Mouse (Mus musculus): Measurements from ENCODE around the gene Ube2j1.
A peak's percentile ranks its signal among the peaks of the same experiment; 100 is the strongest.
"Not testable (repeated sequence)": the region's sequence is repeated elsewhere in the genome, so short reads cannot be mapped to it uniquely, and the experiment has no call there.

Ube2j1 gene

GRCm38 (mm10) chr4:33031195-33031960, at the start of gene Ube2j1:
Ube2j1 (plus strand) TSS chr4:33031416.
- peak; percentile 64 for DNase-seq (ENCODE audit: low read depth, low spot score)

GRCm38 (mm10) chr4:32981617-32982016, 49.6 kb upstream of the Ube2j1 start:
- DNase-seq (ENCODE audit: low read depth, low spot score): no peak

GRCm38 (mm10) chr4:32982041-32982715, 49.0 kb upstream of the Ube2j1 start:
- no peak for DNase-seq (ENCODE audit: low read depth, low spot score)

- DNase-seq (ENCODE audit: low read depth, low spot score): no peak
These were observed 48.5 kb upstream of the Ube2j1 start, which contains the start of gene Rragd for GRCm38 (mm10) chr4:32982716-32983175. Rragd (plus strand) TSS chr4:32983037.

- peak; percentile 56 for DNase-seq (ENCODE audit: low read depth, low spot score)
These were observed 47.8 kb upstream of the Ube2j1 start for GRCm38 (mm10) chr4:32983176-32984155.

DNA sequence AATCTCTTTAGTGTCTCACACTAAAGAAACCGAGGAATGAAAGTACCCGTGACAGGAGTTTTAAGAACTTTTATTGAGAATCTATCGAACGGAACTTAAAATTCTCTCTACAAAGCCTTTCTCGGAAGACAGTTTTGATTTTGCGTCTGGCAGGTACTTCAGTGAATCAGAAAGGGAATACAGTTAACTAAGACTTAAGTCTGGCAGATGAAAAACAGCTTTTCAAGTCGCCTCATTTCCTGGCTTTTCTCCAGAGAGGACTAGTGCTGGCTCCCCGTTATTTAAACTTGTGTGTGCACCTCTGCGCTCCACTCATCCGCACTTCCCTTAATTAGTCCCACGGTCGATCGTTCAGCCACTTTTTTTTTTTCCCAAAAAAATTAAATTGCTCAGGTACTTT, 47.0 kb upstream of the Ube2j1 start:
- DNase-seq (ENCODE audit: low read depth, low spot score): no peak

- no peak for DNase-seq (ENCODE audit: low read depth, low spot score)
These were observed 46.2 kb upstream of the Ube2j1 start for GRCm38 (mm10) chr4:32984801-32985675.

DNA sequence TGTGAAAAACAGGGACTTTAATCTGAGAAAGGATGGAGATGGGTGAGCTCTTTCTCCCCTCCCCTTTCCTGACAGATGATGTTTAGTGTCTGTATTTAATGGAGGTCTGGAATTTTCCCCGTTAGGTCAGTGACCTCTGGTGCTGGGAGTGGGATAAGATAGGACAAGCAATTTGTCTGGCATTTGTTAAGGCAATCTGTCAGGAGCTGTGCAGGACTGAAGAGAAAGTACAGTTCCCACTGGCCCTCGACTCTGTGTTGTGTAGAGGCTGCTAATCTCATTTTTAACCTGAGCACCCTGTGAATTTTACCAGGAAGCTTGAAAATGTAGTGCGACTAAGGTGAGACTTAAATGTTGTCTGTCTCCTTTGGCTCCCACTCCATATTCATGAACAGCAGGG, 45.5 kb upstream of the Ube2j1 start:
- no peak for DNase-seq (ENCODE audit: low read depth, low spot score)

DNA sequence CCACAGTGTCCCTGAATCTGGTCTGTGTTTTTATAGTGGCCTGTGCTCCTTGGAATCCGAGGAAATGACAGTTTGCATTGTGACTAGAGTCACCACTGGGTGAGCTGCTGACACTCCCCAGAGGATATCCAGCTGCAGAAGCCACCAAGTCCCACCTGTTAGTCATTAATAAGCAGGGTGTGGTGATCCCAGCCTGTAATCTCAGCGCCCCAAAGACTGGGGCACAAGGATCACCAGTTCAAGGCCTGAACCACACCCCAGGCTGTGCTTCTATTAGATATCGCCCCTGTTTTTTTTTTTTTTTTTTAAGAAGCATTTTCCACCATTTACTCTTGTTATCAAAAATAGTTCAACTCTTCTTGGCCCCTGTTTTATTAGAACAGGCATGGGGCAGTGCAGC, 44.2 kb upstream of the Ube2j1 start:
- no peak for DNase-seq (ENCODE audit: low read depth, low spot score)

- DNase-seq (ENCODE audit: low read depth, low spot score): no peak
These were observed 41.9 kb upstream of the Ube2j1 start for GRCm38 (mm10) chr4:32989346-32989745.

DNA sequence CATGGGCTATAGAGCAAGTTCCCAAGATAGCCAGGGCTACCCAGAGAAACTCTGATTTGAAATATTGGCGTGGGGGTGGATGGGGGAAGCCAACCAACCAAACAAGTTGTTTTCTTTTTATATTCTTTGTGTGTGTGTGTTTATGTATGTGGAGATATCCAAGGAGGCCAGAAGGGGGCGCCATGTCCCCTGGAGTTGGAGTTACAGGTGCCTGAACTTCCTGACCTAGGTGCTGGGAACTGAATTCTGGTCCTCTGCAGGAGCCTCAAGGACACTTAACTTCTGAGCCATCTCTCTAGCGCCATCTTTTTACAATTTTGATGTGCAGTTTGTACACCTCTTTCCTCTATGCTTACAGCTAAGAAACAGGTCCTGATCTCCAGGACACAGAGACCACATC, 37.0 kb upstream of the Ube2j1 start:
- DNase-seq (ENCODE audit: low read depth, low spot score): no peak

DNA sequence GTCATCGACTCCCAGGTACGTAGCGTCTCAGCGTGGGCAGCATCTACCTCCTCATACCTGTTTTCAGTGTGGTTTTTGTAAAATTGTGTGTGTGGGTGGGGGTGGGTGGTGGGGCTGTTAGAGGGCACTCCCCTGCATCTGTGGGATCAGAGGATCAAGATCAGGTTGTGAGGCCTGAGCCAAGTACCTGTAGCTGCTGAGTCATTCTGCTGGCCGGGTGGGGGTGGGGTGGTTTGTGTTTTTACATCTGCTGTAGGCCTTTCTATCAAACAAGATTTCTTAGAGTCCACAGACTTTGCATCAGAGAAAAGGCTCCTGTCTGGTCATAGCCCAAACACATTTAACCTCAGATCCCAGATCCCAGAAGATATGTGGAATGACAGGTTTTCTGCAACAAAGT, 35.1 kb upstream of the Ube2j1 start:
- no peak for DNase-seq (ENCODE audit: low read depth, low spot score)

- DNase-seq (ENCODE audit: low read depth, low spot score): no peak
These were observed 33.6 kb upstream of the Ube2j1 start for GRCm38 (mm10) chr4:32997571-32997970.

DNA sequence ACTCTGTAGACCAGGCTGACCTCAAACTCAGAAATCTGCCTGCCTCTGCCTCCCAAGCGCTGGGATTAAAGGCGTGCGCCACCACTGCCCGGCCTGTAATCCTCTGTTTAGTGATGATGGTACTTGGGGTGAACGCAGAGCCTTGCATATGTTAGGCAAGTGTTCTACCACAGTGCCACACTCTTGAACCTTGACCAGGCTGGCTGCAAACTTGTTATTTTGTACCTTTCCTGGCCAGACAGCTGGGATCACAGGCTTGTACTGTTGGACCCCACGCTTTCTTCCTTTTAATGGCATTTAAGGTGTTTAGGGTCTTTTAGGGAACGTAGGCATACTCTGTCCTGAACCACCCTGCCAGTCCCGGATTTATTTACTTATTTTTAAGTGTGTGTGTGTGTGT, 32.2 kb upstream of the Ube2j1 start:
- DNase-seq (ENCODE audit: low read depth, low spot score): no peak

GRCm38 (mm10) chr4:33002081-33002480, 29.1 kb upstream of the Ube2j1 start:
- no peak for DNase-seq (ENCODE audit: low read depth, low spot score)

DNA sequence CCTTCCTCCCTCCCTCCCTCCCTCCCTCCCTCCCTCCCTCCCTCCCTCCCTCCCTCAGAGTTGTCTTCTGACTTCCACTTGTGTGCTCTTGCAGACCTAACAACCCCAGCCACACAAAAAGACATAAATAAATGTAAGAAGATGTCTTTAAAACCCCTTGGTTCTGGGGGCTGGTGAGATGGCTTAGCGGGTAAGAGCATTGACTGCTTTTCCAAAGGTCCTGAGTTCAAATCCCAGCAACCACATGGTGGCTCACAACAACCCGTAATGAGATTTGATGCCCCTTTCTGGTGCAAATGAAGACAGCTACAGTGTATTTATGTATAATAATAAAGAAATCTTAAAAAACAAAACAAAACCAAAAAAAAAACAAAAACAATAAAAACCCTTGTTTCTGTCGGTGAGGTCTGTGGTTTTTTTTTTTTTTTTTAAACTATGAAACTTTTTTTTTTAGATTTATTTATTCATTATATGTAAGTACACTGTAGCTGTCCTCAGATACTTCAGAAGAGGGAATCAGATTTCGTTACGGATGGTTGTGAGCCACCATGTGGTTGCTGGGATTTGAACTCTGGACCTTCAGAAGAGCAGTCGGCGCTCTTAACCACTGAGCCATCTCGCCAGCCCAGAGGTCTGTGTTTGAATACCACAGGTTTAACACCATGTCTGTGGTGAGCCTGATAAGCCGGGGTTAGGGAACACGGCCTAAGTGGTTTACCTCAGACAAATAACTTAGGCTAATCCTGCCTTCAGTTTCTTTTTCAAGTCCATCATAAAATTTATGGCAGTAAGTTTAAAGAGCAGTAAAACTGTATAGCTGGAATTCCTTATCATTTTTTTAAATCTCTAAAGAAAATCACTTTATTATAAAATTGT, 25.4 kb upstream of the Ube2j1 start:
- DNase-seq (ENCODE audit: low read depth, low spot score): not testable (repeated sequence)

DNA sequence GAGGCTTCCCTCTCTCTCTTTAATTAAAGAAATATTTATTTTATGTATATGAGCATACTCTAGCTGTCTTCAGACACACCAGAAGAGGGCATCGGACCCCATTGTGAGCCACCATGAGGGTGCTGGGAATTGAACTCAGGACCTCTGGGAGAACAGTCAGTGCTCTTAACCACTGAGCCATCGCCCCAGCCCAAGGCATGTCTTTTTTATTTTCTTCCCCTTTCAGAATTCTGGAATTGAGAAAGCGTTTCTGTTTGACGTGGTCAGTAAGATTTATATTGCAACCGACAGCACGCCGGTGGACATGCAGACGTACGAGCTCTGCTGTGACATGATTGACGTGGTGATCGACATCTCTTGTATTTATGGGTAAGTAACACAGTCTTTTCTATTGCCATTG, 24.4 kb upstream of the Ube2j1 start:
- no peak for DNase-seq (ENCODE audit: low read depth, low spot score)

DNA sequence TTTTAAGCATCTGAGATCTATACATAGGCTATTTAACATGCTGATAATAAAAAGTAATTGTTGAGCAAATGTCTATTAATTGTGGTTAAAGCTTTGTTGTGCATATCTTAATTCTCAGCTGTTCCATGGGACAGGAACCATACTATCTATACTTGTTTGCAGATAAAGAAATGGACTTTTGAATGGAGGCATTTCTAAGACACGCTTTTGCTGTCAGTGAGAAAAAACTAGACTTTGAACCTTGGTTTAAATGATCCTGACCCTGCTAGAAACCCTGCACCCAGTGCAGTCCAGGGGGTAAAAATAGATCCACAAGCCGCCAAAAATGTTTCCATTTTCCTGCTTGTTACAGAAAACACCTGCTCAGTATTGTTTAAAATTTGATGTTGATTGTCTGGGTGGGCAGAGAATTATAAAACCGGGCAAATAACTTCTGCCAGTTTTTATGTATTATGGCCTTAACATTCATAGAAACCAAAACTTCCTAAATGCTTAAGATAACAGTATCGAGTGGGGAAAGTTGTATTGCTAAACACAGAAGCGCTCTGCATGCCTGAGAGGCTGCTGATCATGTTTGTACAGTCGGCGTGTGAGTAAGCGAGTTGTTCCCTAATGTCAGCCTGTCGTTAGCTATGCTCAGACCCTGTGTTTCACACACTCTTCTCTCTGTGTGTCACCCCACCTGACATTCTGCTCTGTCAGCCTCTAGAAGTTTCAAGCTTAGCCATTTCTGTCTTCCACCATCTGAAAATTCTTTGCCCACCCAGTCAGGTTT, 23.6 kb upstream of the Ube2j1 start:
- DNase-seq (ENCODE audit: low read depth, low spot score): no peak

DNA sequence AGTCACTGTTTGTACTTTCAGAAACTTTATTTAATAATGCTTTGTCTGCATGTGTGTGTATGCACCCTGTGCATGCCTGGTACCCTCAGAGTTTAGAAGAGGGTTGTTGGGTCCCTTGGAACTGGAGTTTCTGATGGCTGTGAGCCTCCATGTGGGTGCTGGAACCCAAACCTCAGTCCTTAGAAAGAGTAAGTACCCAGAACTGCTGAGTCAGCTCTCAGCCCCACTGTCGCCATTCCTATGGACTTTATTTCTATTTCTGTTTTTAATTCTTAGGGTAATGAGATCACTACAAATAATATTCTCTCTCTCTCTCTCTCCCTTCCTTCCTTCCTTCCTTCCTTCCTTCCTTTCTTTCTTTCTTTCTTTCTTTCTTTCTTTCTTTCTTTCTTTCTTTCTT, 21.1 kb upstream of the Ube2j1 start:
- no peak for DNase-seq (ENCODE audit: low read depth, low spot score)

Measured in retina, adult 2 months (tissue).